Mouse (Mus musculus): Measurements from ENCODE around the gene Mast4. TPM values are rescaled to one million over a fixed set of nuclear protein-coding genes. Genes with fewer than 3 reads are reported as not detected.
A peak's percentile ranks its signal among the peaks of the same experiment; 100 is the strongest.

The Mast4 gene
- total RNA-seq, 2 experiments from 2014 or later: 34.5 to 36.8 TPM

DNA sequence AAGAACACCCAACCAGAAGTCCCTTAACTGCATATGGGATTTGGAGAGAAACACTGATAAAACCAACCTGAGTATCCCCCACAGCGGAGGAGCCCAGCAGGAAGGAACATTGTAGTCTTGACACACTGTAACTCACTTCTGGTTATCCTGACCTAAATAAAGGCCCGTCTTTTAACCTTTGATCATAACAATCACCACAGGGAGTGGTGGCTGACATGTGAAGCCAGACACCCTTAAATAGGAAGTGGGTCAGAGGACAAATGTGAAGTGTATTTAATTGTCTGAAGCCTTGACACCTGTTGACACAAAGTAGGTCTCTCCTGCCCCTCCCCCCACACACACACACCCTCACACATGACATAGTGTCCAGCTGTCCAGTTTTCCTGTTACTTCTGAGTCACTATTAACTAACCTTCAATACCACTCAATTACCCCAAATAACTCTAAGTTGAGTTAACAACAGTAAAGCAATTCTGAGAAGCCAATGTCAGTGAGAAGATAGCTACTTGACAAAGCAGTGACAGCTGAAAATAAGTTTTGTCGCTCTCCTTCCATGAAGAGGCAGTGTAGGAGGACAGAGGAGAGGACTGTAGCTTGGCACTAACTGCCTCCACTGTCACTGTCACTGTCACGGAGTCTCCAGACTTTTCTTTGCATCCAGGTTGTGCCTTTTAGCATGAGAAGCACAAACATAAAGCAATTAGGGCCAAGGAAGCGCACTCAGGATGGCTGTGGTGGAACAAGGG lies 87.2 kb downstream of the Mast4 start:
- no peak for DNase-seq (ENCODE audit: low spot score)
- intact Hi-C loops (cut with DNase I): no loop called here

GRCm38 (mm10) chr13:103245431-103245830 lies 88.9 kb downstream of the Mast4 start:
- DNase-seq (ENCODE audit: low spot score): no peak
- intact Hi-C loops (cut with DNase I): no loop called here

- intact Hi-C loops (cut with DNase I): no loop called here
Observed at GRCm38 (mm10) chr13:103244053-103244452, 90.2 kb downstream of the Mast4 start.

GRCm38 (mm10) chr13:103241092-103241491 lies 93.2 kb downstream of the Mast4 start:
- DNase-seq (ENCODE audit: low spot score): no peak
- intact Hi-C loops (cut with DNase I): no loop called here

More at GRCm38 (mm10) chr13:103244053-103244452, 90.2 kb downstream of the Mast4 start:
- DNase-seq (ENCODE audit: low spot score): no peak

DNA sequence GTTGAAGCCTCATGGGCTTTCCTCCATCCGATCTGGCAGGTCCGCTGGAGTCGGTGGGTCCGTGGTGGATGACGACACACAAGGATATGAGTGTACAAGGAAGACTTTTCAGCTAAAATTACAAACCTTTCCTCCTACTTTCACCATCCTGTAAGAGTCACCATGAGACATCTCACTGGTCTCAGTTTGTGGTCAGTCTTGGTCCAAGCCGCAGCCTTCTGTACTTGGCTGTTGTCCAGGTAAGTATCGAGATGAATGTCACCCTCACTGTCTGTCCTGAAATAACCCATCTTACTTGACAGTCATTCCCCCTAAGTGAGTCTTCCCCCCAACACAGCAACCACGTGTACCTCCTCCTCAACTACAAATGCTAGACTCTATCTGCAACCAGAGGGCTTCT lies 94.6 kb downstream of the Mast4 start:
- intact Hi-C loops (cut with DNase I): no loop called here
- no peak for DNase-seq (ENCODE audit: low spot score)

DNA sequence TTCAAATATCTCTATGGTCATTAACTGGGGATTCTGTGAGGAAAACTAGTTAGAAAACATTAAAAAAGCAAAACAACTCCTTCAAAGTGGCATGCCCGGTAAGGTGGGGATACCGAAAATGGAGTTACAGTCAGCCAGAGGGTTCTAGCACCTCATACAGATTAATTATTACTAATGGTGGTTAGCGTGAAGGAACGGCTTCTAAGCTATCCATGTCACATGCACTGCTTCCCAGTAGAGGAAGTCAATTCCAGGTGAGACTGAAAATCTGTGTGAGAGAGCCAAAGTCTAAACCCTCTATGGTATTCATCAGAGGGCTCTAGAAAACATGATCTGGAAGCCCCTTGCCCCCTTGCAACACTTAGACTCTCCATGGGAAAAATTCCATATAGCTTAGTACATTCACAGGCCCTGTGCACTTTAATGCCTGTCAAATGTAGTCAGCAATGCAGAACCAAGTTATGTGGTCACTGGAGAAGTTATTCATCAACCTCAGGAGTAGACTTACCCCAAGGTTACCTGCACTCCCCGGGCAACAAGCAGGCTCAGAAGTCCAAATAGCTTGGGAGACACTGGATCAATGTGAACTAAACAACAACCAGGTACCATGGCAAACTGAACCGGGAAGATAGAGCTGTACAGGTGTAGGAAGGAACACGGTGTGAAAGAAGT lies 96.1 kb downstream of the Mast4 start:
- no peak for DNase-seq (ENCODE audit: low spot score)
- intact Hi-C loops (cut with DNase I): no loop called here

- intact Hi-C loops (cut with DNase I): no loop called here
- DNase-seq (ENCODE audit: low spot score): no peak
Observed at GRCm38 (mm10) chr13:103232171-103232570, 102.1 kb downstream of the Mast4 start.

DNA sequence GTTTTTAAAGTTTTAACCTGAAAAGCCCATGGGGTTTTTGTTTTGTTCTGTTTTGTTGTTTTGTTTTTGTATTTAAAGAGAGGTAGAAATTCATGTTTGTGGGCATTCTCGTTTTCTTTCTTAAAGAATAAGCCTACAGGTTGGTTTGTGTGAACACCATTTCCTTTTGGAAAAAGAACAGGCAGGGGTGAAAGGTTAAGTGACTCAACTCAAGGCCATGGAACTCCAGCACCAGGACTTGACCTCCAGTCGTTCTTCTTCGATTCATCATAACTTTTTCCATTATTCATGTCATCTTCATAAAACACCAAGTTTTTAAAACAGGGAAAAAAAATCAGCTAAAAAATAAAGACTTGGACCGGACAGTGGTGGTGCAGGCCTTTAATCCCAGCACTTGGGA lies 105.2 kb downstream of the Mast4 start:
- intact Hi-C loops (cut with DNase I): no loop called here
- DNase-seq (ENCODE audit: low spot score): no peak

GRCm38 (mm10) chr13:103225895-103226815 lies 108.1 kb downstream of the Mast4 start:
- DNase-seq (ENCODE audit: low spot score): no peak
- intact Hi-C loops (cut with DNase I): no loop called here

DNA sequence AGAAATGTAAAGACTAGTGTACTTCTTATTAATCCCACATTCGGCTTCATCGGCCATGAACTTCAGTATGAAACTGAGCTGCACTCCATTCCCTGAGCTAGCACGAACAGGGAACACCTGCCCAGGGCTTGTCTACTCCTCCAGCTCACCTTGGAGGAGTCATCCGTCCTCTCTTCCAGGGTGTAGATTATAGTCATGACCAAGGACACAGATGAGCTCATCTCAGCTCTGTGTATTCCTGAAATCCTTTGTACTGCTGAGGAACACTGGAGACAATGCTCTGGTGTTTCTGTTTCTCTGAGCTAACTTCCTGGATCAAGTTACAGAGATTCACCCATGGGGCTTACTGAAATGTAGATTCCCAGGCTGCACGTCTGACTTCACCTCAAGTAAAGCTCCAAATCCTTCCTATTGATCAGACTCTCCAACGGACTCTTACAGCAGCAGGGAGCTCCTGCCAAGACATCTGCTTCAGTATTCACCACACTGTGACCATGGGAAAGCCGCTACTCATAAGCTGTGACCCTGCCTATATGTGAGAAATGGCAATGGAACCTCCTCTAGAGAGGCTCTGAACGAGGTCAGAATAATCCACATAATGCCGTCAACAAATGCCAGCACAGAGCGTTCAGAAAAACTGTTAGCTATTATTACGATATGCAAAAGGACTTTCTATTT lies 108.9 kb downstream of the Mast4 start:
- no peak for DNase-seq (ENCODE audit: low spot score)

DNA sequence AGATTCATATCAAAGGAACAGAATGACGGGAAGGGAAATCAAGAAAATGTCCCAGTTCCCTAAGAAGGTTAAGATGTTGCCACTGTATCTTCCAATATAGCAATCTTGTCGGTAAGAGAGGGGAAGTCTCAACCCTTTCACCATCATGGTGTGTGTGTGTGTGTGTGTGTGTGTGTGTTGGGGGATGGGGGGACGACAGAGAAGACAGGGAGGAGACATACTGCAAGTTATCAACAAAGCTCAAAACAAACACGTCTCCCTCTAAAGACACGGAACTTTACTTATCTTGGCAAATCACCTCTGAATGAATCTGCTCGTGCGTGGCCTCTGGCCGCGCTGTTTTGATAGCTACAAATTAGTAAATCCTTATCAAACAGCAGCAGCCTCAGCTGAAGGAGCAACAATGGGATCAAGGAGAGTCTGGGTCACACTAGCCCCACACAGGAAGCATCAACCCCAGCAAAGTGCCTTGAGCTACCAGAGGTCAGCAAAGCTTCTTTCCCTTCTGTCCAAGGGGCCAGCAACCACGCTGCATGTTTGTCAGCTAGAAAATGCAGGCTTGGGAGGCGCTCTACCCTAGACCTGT lies 113.7 kb downstream of the Mast4 start:
- intact Hi-C loops (cut with DNase I): no loop called here
- no peak for DNase-seq (ENCODE audit: low spot score)

More for the DNA sequence above, 108.9 kb downstream of the Mast4 start:
- intact Hi-C loops (cut with DNase I): no loop called here

- peak; percentile 49 for DNase-seq (ENCODE audit: low spot score)
- intact Hi-C loops (cut with DNase I): loop anchor here (10.0 kb wide), 1 partner anchor 115 kb away; the partner anchor contains the start of gene Mast4
Observed at GRCm38 (mm10) chr13:103219999-103220398, 114.3 kb downstream of the Mast4 start.

- intact Hi-C loops (cut with DNase I): loop anchor here (10.0 kb wide), 1 partner anchor 117 kb away; the partner anchor contains the start of gene Mast4
- no peak for DNase-seq (ENCODE audit: low spot score)
Observed at GRCm38 (mm10) chr13:103217486-103217885, 116.8 kb downstream of the Mast4 start.

DNA sequence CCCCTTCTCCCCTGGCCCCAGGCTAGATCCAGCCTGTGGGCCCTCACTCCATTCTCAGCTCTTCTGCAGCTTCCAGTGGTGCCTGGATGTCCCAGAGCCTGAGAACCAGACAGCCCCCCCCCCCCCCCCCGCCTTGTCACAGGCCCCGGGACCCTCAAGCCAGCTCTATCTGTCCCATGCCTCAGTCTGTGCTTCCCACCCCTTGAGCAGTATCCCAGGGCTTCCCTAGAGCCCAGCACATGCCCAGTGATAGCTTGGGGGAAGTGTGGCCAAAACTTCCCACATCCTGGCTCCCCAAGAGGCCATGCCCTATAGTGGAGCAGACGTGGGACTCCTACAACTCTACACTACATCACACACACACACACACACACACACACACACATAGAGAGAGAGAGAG lies 119.8 kb downstream of the Mast4 start:
- intact Hi-C loops (cut with DNase I): loop anchor here (10.0 kb wide), 1 partner anchor 120 kb away; the partner anchor contains the start of gene Mast4
- no peak for DNase-seq (ENCODE audit: low spot score)

DNA sequence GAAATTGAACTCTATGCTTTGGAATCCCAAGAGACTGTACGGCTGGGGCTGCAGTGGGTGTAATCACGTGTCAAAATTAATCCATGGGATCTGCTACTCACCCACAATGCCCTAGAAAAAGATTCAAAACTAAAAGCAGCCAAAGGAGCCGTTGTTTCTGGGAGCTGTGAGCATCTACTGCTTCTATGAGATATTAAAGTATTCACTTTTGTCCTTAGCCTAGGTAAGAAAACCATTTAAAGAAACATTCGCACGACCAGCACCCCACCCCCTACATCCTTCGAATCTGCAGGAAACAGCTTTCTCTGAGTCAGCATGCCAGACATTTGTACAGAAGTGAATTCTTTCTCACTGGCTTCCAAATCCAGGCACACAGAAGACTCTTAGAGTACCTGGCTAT lies 122.3 kb downstream of the Mast4 start:
- intact Hi-C loops (cut with DNase I): loop anchor here (10.0 kb wide), 1 partner anchor 123 kb away; the partner anchor contains the start of gene Mast4
- no peak for DNase-seq (ENCODE audit: low spot score)

DNA sequence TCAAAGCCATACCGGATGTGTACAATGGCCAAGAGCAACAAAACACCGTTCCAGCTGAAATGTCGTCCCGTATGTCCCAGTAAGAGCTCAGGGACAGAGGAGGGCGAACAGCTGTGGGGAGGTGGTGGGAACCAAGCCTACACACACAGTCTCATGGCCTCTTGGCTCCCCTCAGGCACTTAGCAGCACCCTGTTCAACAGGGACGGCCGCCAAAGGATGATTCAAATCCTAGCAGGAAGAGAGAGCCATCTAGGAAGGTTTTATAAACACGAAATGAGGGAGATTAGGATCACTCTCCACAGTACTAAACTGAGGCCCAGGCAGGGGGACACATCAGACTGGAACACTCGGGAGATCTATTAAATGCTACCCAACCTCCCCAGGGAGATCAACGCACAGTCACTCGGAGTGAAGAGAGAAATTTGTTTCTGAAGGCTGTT lies 122.8 kb downstream of the Mast4 start:
- DNase-seq (ENCODE audit: low spot score): peak; percentile 84
- intact Hi-C loops (cut with DNase I): loop anchor here (10.0 kb wide), 1 partner anchor 123 kb away; the partner anchor contains the start of gene Mast4

GRCm38 (mm10) chr13:103210746-103211145 lies 123.6 kb downstream of the Mast4 start:
- DNase-seq (ENCODE audit: low spot score): no peak
- intact Hi-C loops (cut with DNase I): loop anchor here (10.0 kb wide), 1 partner anchor 124 kb away; the partner anchor contains the start of gene Mast4

- DNase-seq (ENCODE audit: low spot score): no peak
Observed at GRCm38 (mm10) chr13:103207199-103207598, 127.1 kb downstream of the Mast4 start.

DNA sequence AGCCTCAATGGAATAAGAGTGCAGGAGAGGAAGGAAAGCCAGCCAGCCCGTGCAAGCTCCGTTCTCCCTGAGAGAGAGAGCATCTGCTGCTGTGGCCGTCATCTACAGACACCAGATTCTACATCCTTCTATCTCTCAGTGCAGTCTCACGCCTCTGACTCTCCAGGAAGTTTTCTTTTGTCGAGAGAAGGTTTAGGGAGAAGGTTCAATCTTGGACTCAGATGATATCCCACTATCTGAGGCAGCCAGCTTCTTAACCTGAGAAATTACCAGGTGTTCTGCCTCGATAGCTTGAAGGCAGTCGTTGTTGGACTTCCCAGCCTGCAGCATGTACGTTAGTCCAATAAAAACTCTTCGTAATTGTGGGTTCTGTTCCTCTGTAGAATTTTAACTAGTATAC lies 127.7 kb downstream of the Mast4 start:
- no peak for DNase-seq (ENCODE audit: low spot score)
- intact Hi-C loops (cut with DNase I): no loop called here

More at GRCm38 (mm10) chr13:103207199-103207598, 127.1 kb downstream of the Mast4 start:
- intact Hi-C loops (cut with DNase I): no loop called here
